Mouse (Mus musculus): ENCODE measurements around the gene Dnajc16. TPM values are rescaled to one million over a fixed set of nuclear protein-coding genes. Genes with fewer than 3 reads are reported as not detected.

The Dnajc16 gene
- polyA plus RNA-seq, 1 experiment from 2014 or later: 3.3 TPM

DNA sequence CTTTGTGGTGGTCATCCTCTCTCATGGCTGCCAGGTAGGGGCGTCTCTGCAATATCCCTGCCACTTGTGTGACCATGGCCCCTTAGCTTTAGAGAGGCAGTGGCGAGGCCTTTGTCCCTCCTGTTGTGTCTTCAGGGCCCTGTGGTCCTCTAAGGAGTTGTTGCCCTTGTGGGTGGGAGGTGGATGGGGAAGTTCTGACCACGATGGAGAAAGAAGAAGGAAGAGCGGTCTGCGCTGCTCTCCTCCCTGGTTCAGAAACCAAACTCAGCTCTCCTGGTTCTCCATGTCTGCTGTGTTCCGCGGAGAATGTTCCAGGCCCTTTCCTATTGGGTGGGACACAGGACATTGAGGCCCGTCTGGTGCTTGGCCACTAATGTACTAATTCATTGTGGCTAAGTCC, 15.2 kb upstream of the Dnajc16 start:
- Histone ChIP-seq H3K9me3 (ENCODE audit: control insufficient read depth) (no peaks in the 10 kb centered on the region), H3K27ac (ENCODE audit: low read depth, low read length) (no peak overlapping the region), H3K4me3 (ENCODE audit: low read depth, low read length) (no peak overlapping the region), H3K4me1 (replicated peaks; ENCODE audit: control insufficient read depth, insufficient read depth, low read length) (no peaks in the 10 kb centered on the region), H3K36me3 (ENCODE audit: control insufficient read depth, insufficient read depth) (peaks cover 70% of the 10 kb centered on the region), H3K4me2 (replicated peaks; ENCODE audit: low read depth) (no peak overlapping the region), H3K27me3 (replicated peaks; ENCODE audit: control insufficient read depth, insufficient read depth, low read length) (no peaks in the 10 kb centered on the region), H3K9ac (ENCODE audit: low read depth, low read length) (no peak overlapping the region)
- 97% methylated on average over 8 of the region's 8 CpGs for WGBS
- no peak for ATAC-seq
- no peak for TF ChIP-seq CTCF (IDR thresholded peaks at IDR 0.05; ENCODE audit: low read depth)

DNA sequence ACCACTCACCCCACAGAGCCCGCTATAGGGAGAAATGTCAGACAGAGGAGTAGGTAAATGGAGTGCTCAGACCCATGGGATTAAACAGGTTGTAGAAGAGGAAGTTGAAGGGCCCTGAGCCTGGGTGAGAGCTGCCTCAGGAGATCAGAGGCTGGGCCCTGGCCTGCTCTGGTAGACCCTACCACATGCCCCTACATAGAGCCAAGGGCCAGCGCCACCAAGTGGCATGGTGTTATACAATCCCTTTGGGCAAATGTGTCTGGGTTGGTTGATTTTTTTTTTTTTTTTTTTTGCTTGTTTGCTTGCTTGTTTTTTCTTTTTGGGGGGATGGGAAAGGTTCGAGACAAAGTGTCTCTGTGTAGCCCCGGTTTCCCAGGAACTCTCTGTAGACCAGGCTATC, 13.4 kb upstream of the Dnajc16 start:
- peaks cover 57% of the 10 kb centered on the region for H3K36me3 ChIP-seq (ENCODE audit: control insufficient read depth, insufficient read depth)
- no peaks in the 10 kb centered on the region for H3K9me3 ChIP-seq (ENCODE audit: control insufficient read depth)
- no peak overlapping the region for H3K9ac ChIP-seq (ENCODE audit: low read depth, low read length)
- H3K4me3 ChIP-seq (ENCODE audit: low read depth, low read length): no peak overlapping the region
- ATAC-seq: no peak
- no peak overlapping the region for H3K4me2 ChIP-seq (replicated peaks; ENCODE audit: low read depth)
- H3K4me1 ChIP-seq (replicated peaks; ENCODE audit: control insufficient read depth, insufficient read depth, low read length): no peaks in the 10 kb centered on the region
- peak; percentile 27; the same call in 1 of the 2 replicates for TF ChIP-seq CTCF (IDR thresholded peaks at IDR 0.05; ENCODE audit: low read depth)
- no peak overlapping the region for H3K27ac ChIP-seq (ENCODE audit: low read depth, low read length)
- 94% methylated on average over 4 of the region's 4 CpGs for WGBS
- H3K27me3 ChIP-seq (replicated peaks; ENCODE audit: control insufficient read depth, insufficient read depth, low read length): no peaks in the 10 kb centered on the region

DNA sequence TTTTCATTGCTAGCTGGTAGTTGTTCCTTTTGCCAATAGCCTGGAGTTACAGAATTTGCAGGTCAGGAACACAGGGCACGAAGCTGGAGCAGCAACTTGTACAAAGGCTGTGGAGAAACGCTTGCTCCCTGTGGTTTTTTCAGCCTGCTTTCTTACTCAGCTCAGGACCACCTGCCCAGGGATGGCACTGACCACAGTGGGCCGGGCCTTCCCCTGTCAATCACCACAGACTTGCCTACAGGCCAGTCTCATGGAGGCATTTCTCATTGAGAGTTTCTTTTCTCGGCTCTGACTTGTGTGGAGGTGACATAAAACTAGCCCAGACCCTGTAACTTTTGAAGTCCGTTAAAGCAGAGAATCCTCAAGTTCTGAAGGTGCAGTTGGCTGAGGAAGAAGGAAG, 6.8 kb upstream of the Dnajc16 start:
- peaks cover 7% of the 10 kb centered on the region; the same call in 1 of the 2 replicates for H3K4me1 ChIP-seq (replicated peaks; ENCODE audit: control insufficient read depth, insufficient read depth, low read length)
- H3K4me3 ChIP-seq (ENCODE audit: low read depth, low read length): no peak overlapping the region
- H3K36me3 ChIP-seq (ENCODE audit: control insufficient read depth, insufficient read depth): peaks cover 11% of the 10 kb centered on the region
- no peak for ATAC-seq
- no peaks in the 10 kb centered on the region for H3K27me3 ChIP-seq (replicated peaks; ENCODE audit: control insufficient read depth, insufficient read depth, low read length)
- no peak overlapping the region for H3K27ac ChIP-seq (ENCODE audit: low read depth, low read length)
- no peak overlapping the region for H3K4me2 ChIP-seq (replicated peaks; ENCODE audit: low read depth)
- no peak for TF ChIP-seq CTCF (IDR thresholded peaks at IDR 0.05; ENCODE audit: low read depth)
- WGBS: 97% methylated on average over 5 of the region's 5 CpGs
- H3K9ac ChIP-seq (ENCODE audit: low read depth, low read length): no peak overlapping the region
- H3K9me3 ChIP-seq (ENCODE audit: control insufficient read depth): no peaks in the 10 kb centered on the region

DNA sequence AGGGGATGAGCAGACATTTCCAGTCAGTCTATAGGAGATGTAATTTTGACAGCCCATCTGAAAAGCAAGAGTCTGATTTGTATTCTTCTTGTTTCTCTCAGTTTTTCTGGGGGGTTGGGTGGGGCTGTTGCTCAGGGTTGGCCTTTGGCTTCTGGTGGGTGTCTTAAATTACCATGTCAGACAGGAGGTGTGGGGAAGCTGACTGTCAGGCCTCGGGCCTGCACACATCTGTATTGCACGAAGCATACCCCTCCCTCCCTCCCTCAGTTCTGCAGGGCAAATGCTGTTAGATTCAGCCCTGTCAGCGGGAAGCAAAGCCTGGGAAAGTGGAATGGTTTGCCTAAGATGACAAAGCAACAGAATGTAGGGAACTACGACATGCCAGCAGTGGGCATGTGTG, 6.2 kb upstream of the Dnajc16 start:
- no peak for ATAC-seq
- Histone ChIP-seq H3K36me3 (ENCODE audit: control insufficient read depth, insufficient read depth) (peaks cover 11% of the 10 kb centered on the region), H3K9me3 (ENCODE audit: control insufficient read depth) (no peaks in the 10 kb centered on the region), H3K27ac (ENCODE audit: low read depth, low read length) (no peak overlapping the region), H3K9ac (ENCODE audit: low read depth, low read length) (no peak overlapping the region), H3K27me3 (replicated peaks; ENCODE audit: control insufficient read depth, insufficient read depth, low read length) (no peaks in the 10 kb centered on the region), H3K4me1 (replicated peaks; ENCODE audit: control insufficient read depth, insufficient read depth, low read length) (peaks cover 7% of the 10 kb centered on the region; the same call in 1 of the 2 replicates), H3K4me3 (ENCODE audit: low read depth, low read length) (no peak overlapping the region), H3K4me2 (replicated peaks; ENCODE audit: low read depth) (no peak overlapping the region)
- no peak for TF ChIP-seq CTCF (IDR thresholded peaks at IDR 0.05; ENCODE audit: low read depth)
- 83% methylated on average over 4 of the region's 4 CpGs for WGBS

DNA sequence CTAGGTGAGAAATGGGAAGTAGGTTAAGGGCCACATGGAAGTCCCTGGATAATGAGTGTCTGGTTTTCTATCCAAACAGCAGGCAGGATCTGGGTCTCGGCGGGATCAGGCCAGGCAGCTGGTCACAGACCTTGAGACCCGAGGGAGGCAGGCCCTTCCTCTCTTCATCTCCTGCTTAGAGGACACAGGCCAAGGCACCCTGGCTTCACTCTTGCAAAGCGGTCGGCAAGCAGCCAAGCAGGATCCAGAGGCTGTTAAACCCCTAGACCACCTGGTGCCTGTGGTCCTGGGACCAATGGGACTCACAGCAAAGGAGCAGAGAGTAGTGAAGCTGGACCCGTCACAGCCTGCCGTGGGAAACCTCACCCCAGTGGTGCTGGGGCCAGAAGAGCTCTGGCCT, 5.6 kb upstream of the Dnajc16 start:
- no peak for ATAC-seq
- Histone ChIP-seq H3K4me2 (replicated peaks; ENCODE audit: low read depth) (no peak overlapping the region), H3K36me3 (ENCODE audit: control insufficient read depth, insufficient read depth) (peaks cover 11% of the 10 kb centered on the region), H3K9ac (ENCODE audit: low read depth, low read length) (no peak overlapping the region), H3K27me3 (replicated peaks; ENCODE audit: control insufficient read depth, insufficient read depth, low read length) (no peaks in the 10 kb centered on the region), H3K9me3 (ENCODE audit: control insufficient read depth) (no peaks in the 10 kb centered on the region), H3K4me1 (replicated peaks; ENCODE audit: control insufficient read depth, insufficient read depth, low read length) (peaks cover 7% of the 10 kb centered on the region; the same call in 1 of the 2 replicates), H3K4me3 (ENCODE audit: low read depth, low read length) (no peak overlapping the region), H3K27ac (ENCODE audit: low read depth, low read length) (no peak overlapping the region)
- WGBS: 84% methylated on average over 7 of the region's 7 CpGs
- no peak for TF ChIP-seq CTCF (IDR thresholded peaks at IDR 0.05; ENCODE audit: low read depth)

DNA sequence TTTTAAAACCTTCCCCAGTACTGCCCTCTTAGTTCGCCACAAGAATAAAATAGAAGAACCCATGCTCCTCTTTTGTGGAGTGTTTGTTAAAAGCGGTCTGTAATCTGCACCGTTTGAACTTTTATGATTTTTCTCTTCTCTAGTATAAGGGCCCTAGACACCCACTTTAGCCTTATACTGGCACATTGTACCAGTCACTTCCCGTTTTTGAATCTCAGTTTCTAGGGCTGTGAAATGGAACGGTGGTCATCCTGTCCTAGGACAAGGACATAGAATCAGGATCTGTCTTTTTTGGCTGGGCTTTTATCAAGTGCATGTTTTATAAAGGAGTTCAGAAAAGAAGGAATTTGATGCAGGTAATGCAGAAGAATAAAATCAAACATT, 3.4 kb upstream of the Dnajc16 start:
- H3K4me1 ChIP-seq (replicated peaks; ENCODE audit: control insufficient read depth, insufficient read depth, low read length): peaks cover 7% of the 10 kb centered on the region; the same call in 1 of the 2 replicates
- TF ChIP-seq CTCF (IDR thresholded peaks at IDR 0.05; ENCODE audit: low read depth): no peak
- ATAC-seq: no peak
- no peaks in the 10 kb centered on the region for H3K9me3 ChIP-seq (ENCODE audit: control insufficient read depth)
- peaks cover 11% of the 10 kb centered on the region for H3K36me3 ChIP-seq (ENCODE audit: control insufficient read depth, insufficient read depth)
- H3K9ac ChIP-seq (ENCODE audit: low read depth, low read length): peak overlapping the region; percentile 77
- 7% methylated on average over 5 of the region's 5 CpGs for WGBS
- H3K4me2 ChIP-seq (replicated peaks; ENCODE audit: low read depth): peak overlapping the region; percentile 71
- H3K27ac ChIP-seq (ENCODE audit: low read depth, low read length): peak overlapping the region; percentile 94
- no peaks in the 10 kb centered on the region for H3K27me3 ChIP-seq (replicated peaks; ENCODE audit: control insufficient read depth, insufficient read depth, low read length)
- H3K4me3 ChIP-seq (ENCODE audit: low read depth, low read length): peak overlapping the region; percentile 76
